Mouse (Mus musculus) heart, postnatal 0 days (tissue): Measurements from ENCODE around the gene Tasp1. TPM values are rescaled to one million over a fixed set of nuclear protein-coding genes. Genes with fewer than 3 reads are reported as not detected.

Experiments
- ATAC-seq: fragments of 200-750 bp; cut with Nextera tagmentation; 2 replicates; pipeline ENCODE4 v1.8.0; 2017; ENCODE audit warnings: low read depth, moderate number of reproducible peaks, moderate library complexity; ENCODE audit not compliant: insufficient read depth
- DNase-seq: peaks from one replicate; pipeline ENCODE4 v3.0.0-alpha.2; 2016; ENCODE audit warnings: low spot score
- H3K27ac ChIP-seq: fragments of 300-500 bp; sonication (generic); 2 replicates; pipeline ENCODE4 v1.5.1; 2014; ENCODE audit warnings: low read depth, mild to moderate bottlenecking
- H3K27me3 ChIP-seq: fragments of 300-500 bp; sonication (generic); 2 replicates; pipeline ENCODE4 v1.6.1; 2014; ENCODE audit warnings: low read length, mixed read lengths; ENCODE audit not compliant: control insufficient read depth, insufficient read depth
- H3K36me3 ChIP-seq: fragments of 300-500 bp; sonication (generic); replicated peaks from 2 replicates; pipeline ENCODE4 v1.6.1; 2014; ENCODE audit warnings: low read length, mixed read lengths; ENCODE audit not compliant: control insufficient read depth, insufficient read depth
- H3K4me1 ChIP-seq: fragments of 300-500 bp; sonication (generic); 2 replicates; pipeline ENCODE4 v1.6.1; 2014; ENCODE audit warnings: antibody characterized with exemption; ENCODE audit not compliant: control insufficient read depth, insufficient read depth
- H3K4me2 ChIP-seq: fragments of 300-500 bp; sonication (generic); 2 replicates; pipeline ENCODE4 v1.6.1; 2014; ENCODE audit warnings: low read depth, mild to moderate bottlenecking, low read length, moderate library complexity
- H3K4me3 ChIP-seq: fragments of 300-500 bp; sonication (generic); 2 replicates; pipeline ENCODE4 v1.5.1; 2014; ENCODE audit warnings: low read depth, low read length
- H3K9ac ChIP-seq: fragments of 300-500 bp; sonication (generic); replicated peaks from 2 replicates; pipeline ENCODE4 v1.6.1; 2014; ENCODE audit warnings: low read depth, low read length, mixed read lengths
- H3K9me3 ChIP-seq: fragments of 300-500 bp; sonication (generic); replicated peaks from 2 replicates; pipeline ENCODE4 v1.6.1; 2016; ENCODE audit warnings: low read length; ENCODE audit not compliant: control insufficient read depth
- CTCF ChIP-seq: IDR thresholded peaks from 2 replicates; pipeline ENCODE4 v1.5.1; 2016; ENCODE audit warnings: antibody characterized with exemption, control low read depth, low read depth
- EP300 ChIP-seq: IDR thresholded peaks from 2 replicates; pipeline ENCODE4 v1.6.1; 2016; ENCODE audit warnings: antibody characterized with exemption, low read depth
- WGBS: fragments of 180-500 bp; shearing (Covaris S2); extraction: QIAGEN DNeasy Blood & Tissue Kit; methylation state at CpG from one replicate; pipeline ENCODE4 v1.1.7; 2014; 5-methylcytosine and 5-hydroxymethylcytosine counted together
- polyA plus RNA-seq: library from polyadenylated mRNA; unstranded; fragments of >200 nt; fragmentation: Nextera tagmentation; extraction: Ambion mirVana; gene quantifications from 2 replicates; pipeline ENCODE4 v1.2.1, GENCODE M21; 2015
- total RNA-seq: library from RNA; depleted of rRNA; stranded (reverse); fragments of >200 nt; gene quantifications from 2 replicates; pipeline ENCODE4 v1.2.3, GENCODE M21; 2014; ENCODE audit warnings: low replicate concordance

The Tasp1 gene
- total and polyA plus RNA-seq, 2 experiments from 2014 or later: 1.2 to 9.6 TPM

DNA sequence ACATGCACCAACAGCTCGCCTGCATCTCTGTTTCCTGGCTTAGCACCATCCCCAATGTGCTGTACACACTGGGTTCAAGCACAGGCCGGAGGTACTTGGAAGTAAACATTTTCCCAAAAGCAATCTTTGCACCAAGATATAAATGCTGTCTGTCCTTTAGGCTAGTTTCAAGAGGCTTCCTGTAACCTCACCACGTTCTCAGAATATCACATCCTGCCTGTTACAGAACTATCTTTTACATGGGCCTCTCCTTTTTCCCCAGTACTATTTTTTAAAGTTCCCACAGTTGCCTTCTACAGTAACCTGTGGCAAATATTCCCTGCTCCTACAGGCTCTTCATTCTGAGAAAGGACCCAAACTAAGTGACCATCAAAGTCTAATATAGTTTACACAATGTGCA, 8.5 kb upstream of the Tasp1 start:
- Histone ChIP-seq H3K27ac (no peak overlapping the region), H3K4me1 (no peaks in the 10 kb centered on the region), H3K9ac (no peak overlapping the region), H3K4me2 (no peak overlapping the region), H3K36me3 (no peaks in the 10 kb centered on the region), H3K27me3 (no peaks in the 10 kb centered on the region), H3K9me3 (no peaks in the 10 kb centered on the region), H3K4me3 (no peak overlapping the region)
- ATAC-seq: no peak
- DNase-seq: no peak
- TF ChIP-seq CTCF: no peak
- no peak for TF ChIP-seq EP300
- 51% methylated on average over 3 of the region's 3 CpGs for WGBS

DNA sequence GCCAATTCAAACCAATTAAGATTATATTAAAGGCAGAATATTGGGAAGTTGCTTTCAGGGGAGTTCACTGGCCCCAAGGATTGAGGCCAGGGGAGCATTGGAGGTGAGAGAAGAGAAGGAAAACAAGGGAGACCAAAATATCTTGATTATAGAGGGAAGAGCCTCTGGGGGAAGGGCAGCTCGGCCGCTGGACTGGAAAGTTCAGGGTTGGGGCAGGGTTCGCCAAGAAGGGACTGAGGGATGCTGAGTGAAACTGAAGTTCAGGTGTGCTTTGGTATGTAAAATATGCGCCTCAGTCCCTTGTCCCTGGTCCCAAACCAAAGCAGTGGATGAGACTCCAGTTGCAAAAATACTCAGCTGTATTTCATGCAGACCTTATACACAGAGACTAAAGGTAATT, 911 bp upstream of the Tasp1 start:
- WGBS: 46% methylated on average over 4 of the region's 4 CpGs
- no peaks in the 10 kb centered on the region for H3K36me3 ChIP-seq
- peaks cover 4% of the 10 kb centered on the region; the same call in 1 of the 2 replicates for H3K4me1 ChIP-seq
- no peak for DNase-seq
- no peak for TF ChIP-seq EP300
- TF ChIP-seq CTCF: no peak
- no peak overlapping the region for H3K27ac ChIP-seq
- no peak overlapping the region for H3K9ac ChIP-seq
- H3K9me3 ChIP-seq: no peaks in the 10 kb centered on the region
- no peaks in the 10 kb centered on the region for H3K27me3 ChIP-seq
- peak overlapping the region; percentile 84 for H3K4me2 ChIP-seq
- ATAC-seq: no peak
- H3K4me3 ChIP-seq: peak overlapping the region; percentile 72

DNA sequence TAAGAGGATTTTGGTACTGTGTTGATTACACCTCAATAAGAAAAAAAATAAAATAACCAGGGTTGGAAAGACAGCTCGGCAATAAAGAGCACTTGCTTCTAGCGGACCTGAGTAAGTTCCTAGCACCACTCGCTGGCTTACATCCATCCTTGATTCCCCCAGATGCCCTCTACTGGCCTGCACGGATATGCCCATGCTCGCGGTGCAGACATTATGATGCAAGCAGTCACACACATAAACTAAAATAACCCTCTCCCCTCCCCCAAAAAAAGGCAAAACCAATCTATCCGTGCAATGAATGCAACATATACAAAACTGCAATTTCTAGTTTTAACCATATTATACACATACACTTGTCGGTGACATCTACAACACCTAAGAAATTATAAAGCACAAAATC, 929 bp downstream of the Tasp1 start:
- no peak for ATAC-seq
- no peak for DNase-seq
- peaks cover 4% of the 10 kb centered on the region; the same call in 1 of the 2 replicates for H3K4me1 ChIP-seq
- peak overlapping the region; percentile 72 for H3K4me3 ChIP-seq
- 80% methylated on average over 8 of the region's 8 CpGs for WGBS
- TF ChIP-seq CTCF (no peak), EP300 (no peak)
- H3K9me3 ChIP-seq: no peaks in the 10 kb centered on the region
- H3K36me3 ChIP-seq: no peaks in the 10 kb centered on the region
- no peaks in the 10 kb centered on the region for H3K27me3 ChIP-seq
- no peak overlapping the region for H3K27ac ChIP-seq
- H3K4me2 ChIP-seq: peak overlapping the region; percentile 84
- no peak overlapping the region; the same call in 1 of the 2 replicates for H3K9ac ChIP-seq

DNA sequence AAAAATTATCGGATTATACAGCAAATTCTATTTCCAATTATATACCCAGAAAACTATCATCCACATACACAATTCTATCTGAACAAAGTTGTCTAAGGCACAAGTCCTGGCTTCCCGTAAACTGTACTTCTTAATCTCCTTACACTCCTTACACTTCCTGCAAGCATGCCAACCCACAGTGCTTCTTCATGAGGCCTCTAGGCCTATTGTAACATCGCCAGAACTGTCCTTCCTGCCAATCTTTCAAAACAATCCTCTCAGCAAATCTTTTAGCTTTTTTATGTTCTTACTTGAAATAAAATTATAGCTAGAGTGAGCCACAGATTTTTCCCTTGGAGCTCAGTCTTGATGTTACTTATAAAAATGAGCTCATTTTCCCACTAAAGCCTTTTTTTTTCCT, 5.1 kb downstream of the Tasp1 start:
- Histone ChIP-seq H3K4me1 (no peaks in the 10 kb centered on the region), H3K4me3 (no peak overlapping the region), H3K9me3 (no peaks in the 10 kb centered on the region), H3K36me3 (peaks cover 3% of the 10 kb centered on the region; the same call in 1 of the 2 replicates), H3K27ac (no peak overlapping the region), H3K4me2 (no peak overlapping the region), H3K9ac (no peak overlapping the region), H3K27me3 (no peaks in the 10 kb centered on the region)
- TF ChIP-seq CTCF: no peak
- no peak for TF ChIP-seq EP300
- DNase-seq: no peak
- no peak for ATAC-seq
- 76% methylated on average over 3 of the region's 3 CpGs for WGBS

DNA sequence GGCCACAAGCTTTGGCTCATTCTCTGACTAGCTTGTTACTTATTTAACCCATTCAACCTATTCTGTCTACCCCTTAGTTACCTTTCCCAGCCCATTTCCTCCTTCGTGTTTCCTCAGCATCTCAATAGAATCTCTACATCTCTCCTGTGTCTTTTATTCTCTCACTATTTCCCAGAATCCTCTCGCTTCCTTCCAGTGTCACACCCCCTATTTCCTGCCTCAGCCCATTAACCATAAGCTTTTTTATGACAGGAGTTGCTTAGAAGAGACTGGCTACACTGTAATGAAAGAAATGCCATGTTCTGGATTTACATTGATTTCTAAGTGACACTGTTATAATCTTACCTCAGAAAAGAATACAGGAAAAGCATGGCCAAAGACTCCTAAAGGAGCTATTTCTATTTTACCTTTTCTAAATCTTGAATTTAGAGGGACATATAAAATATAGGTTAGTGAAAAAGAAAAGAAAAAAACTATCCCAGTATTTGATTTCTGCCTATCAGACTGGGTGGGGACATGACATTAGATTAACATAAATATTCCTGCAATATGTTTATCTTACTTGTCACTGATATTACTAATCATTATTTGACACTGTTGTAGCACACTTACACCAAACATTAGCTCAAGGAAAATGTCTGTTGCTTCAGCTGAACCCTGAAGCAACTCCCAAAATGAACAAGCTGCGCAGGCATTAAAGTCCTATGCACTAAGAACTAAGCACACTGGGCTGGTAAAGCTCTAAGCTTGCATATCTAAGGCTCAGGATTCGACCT, 6.3 kb downstream of the Tasp1 start:
- no peak for DNase-seq
- TF ChIP-seq CTCF (no peak), EP300 (no peak)
- Histone ChIP-seq H3K27me3 (no peaks in the 10 kb centered on the region), H3K4me1 (no peaks in the 10 kb centered on the region), H3K36me3 (peaks cover 4% of the 10 kb centered on the region; the same call in 1 of the 2 replicates), H3K4me3 (no peak overlapping the region), H3K4me2 (no peak overlapping the region), H3K9ac (no peak overlapping the region), H3K9me3 (no peaks in the 10 kb centered on the region), H3K27ac (no peak overlapping the region)
- 78% methylated on average over 4 of the region's 4 CpGs for WGBS
- ATAC-seq: no peak

DNA sequence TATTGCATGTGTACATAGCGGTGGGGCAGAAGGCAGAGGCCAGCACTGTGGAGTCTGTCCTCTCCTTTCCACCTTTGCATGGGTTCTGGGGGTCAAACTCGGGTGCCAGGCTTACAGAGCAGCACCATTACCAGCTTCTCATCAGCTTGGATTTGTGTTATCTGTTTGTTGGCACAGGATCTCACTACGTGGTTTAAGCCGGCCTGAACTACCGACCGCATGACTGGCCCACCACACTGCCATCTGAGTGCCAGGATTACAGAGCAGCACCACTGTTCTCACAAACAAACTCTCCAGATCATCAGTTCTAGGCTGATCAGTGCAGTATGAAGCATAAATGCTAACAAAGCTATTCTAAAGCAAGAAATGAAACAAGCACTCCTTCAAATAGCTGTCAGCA, 8.5 kb downstream of the Tasp1 start:
- peaks cover 15% of the 10 kb centered on the region for H3K36me3 ChIP-seq
- no peak overlapping the region for H3K9ac ChIP-seq
- no peak for TF ChIP-seq EP300
- no peak for TF ChIP-seq CTCF
- H3K9me3 ChIP-seq: no peaks in the 10 kb centered on the region
- H3K4me3 ChIP-seq: no peak overlapping the region
- 72% methylated on average over 6 of the region's 6 CpGs for WGBS
- ATAC-seq (no peak), DNase-seq (no peak)
- H3K27me3 ChIP-seq: no peaks in the 10 kb centered on the region
- H3K4me1 ChIP-seq: no peaks in the 10 kb centered on the region
- H3K27ac ChIP-seq: no peak overlapping the region
- H3K4me2 ChIP-seq: no peak overlapping the region
